Mouse (Mus musculus): ENCODE measurements at regions not wholly inside any gene's neighbourhood (a gene's known extent, or its start where the extent isn't known, plus 50 kb on each side); places are given as distances from the start of the nearest gene placed in this dataset.

DNA sequence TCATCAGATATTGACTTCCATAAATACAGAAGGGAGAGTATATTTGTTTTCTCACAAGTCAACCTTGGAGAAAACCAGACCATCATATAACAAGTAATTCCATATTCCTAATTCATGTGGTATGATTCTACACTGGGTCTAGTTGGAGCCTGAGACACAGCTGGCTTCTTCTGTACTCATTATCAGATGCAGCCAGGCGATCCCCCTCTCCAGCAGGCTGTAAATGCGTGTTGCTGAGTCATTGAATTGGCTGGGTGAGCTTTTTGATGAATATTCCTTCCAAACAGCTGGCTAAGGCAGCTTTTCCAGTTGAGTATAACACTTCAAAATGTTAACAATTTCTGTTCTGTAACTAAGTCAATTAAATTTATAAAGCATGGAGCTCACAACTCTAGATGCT, 102.2 kb upstream of the Sstr4 start:
- TF ChIP-seq CTCF (IDR thresholded peaks at IDR 0.05; ENCODE audit: insufficient read depth, low read length): no peak
- TF ChIP-seq POLR2A (IDR thresholded peaks at IDR 0.05; ENCODE audit: borderline replicate concordance, extremely low read depth, low read depth, low read length): no peak
